Mouse (Mus musculus) gastrocnemius, postnatal 25 days (tissue): ENCODE measurements around the gene Fhl4. TPM values are rescaled to one million over a fixed set of nuclear protein-coding genes. Genes with fewer than 3 reads are reported as not detected.

Experiments
- DNase-seq: peaks from one replicate; pipeline ENCODE4 v3.0.0; 2022
- long read RNA-seq, 2 experiments: library from polyadenylated mRNA; stranded (forward); transcript quantifications; one replicate each; pipeline ENCODE4 v2.0.0; 2021
- total RNA-seq, 2 experiments: library from RNA; stranded (reverse); gene quantifications; 1 replicate in 1 of 2; 2 replicates in 1 of 2; pipeline ENCODE4 v1.2.3; 2021

Fhl4 gene
- under 1 TPM; 0.13 to 0.15 TPM for total RNA-seq
- long read RNA-seq, experiment 1, partial matches to known transcripts: 0 of 1 reads
- long read RNA-seq, experiment 1, other reads (novel, unspliced or antisense): 0 of 1 reads
- long read RNA-seq, experiment 2: 0 reads

DNA sequence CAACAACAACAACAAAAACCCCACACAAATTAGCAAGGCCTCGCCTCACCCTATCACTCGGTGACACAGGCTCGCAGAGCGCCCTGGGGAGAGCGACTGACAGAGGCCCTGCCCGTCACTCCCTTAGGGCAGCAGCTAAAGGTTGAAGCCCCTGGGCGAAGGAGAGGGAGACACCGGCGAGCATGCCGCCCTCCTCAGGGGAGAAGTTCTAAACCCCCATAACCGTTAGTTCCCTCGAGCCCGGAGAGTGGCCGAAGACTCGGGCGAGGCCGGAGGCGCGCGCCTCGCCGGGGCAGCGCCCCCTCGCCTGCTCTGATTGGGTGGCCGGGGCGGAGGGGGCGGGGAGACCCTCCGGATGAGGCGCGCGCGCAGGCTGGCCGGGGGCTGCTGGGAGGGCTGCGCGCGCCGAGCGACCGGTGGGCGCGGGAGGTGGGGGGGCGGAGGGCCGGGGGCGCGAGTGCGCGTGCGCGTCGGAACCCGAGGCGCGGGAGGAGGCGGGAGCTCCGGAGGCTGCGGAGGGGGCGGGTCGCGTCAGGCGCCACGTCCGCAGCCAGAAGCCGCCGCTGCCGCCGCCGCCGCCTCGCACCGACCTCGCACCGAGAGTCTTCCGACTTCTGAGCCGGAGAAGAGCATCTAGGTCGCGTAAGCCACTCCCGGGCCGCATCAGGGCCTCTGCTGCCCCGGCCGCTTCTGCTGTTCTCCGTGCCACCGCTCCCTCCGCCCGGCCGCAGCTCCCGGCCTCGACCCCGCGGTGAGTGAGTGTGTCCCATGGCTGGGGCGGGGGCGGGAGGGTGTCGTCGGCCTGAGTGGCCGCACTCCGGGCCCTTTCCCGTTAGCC lies at the start of gene Fhl4, which contains the start of gene Tmem263:
Gene Fhl4, minus strand, starts transcription at position 249 of the 838 bp plus-strand sequence.
Gene Tmem263, plus strand, starts transcription at position 381 of the 838 bp plus-strand sequence.
- DNase-seq: peak; percentile 91

DNA sequence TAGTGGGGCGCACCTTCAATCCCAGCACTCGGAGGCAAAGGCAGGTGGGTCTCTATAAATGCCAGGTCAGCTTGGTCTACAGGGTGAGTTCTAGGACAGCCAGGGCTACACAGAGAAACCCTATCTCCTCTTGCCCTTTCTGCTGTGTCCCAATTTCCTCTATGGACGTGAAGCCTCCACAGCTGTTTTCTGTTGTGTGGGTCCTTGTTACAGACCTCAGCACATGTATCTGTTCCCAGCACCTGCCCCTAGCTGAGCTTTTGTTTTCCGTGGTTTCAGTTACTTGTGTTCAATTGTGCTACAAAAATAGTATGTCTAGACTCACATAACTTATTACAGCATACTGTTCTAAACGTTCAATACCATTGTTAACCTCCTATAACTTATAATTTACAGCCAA lies 46.9 kb upstream of the Fhl4 start:
- no peak for DNase-seq

DNA sequence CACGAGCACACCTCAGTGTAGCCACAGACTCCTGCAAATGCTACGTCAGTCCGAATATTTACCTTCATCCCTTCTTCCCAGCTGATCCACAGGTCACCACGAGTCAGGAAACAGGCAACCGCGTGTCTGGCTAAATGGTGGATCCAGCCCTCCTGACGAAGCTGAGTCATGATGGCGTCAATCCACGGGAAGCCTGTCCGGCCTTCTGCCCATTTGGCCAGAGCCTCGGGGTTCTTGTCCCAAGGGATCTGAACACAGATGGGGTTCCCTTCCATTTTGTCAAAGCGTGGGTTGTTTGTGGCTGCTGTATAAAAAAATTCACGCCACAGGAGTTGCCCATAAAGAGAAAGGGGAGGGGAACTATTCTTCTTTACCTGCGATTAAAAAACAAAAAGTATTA lies 44.0 kb upstream of the Fhl4 start:
- no peak for DNase-seq

DNA sequence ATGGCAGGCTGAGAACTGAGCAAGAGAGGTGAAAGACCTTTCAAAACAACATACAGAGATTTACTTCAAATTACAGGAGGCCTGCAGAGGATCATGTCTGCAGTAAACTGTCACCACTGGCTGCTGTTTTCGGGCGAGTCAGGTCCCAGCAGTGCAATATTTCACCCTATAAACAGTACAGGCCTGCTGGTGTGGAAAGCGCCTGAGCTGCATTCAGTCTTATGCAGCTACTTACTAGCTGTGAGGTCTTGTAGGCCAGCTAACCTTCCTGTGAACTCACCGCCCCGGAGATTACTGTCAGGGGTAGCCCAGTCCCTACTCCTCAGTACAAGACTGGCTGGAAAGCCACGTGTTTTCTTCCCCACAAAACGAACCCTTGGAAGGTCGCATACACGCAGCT lies 39.2 kb upstream of the Fhl4 start:
- DNase-seq: no peak

DNA sequence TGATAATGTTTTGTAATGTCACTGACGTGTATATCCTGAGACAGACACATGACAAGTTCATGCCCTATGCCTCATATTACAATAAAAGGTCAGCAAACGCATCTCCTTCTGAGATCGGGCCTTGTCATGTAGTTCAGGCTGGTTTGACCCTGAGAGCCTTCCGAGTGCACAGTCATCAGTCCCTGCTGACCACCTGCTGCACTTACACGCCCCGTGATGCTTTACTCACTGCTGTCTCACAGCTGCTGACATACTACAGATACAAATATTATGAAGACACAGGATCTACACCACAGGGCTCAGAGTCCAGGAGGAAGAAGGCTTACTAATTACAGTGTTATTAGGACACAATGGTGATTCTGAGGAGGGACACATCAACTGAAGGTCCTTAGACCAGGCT lies 34.3 kb upstream of the Fhl4 start:
- DNase-seq: no peak

DNA sequence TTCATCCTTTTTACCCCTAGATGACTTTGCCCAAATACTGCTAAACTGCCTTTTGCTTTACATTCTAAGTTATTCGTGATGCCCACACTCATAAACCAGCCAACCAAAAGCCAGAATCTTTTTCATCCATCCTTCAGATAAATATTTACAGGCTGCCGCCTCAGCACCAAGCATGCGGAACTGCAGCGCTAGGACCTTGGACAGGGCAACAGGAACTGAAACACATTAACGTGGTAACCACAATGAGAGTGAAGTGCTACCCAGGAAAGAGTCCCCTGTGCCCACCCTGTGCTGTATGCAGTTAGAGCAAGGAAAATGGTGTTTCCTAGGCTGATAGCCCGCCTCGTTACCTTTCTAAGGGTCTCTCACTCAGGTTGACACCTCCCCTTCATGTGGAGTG lies 26.2 kb upstream of the Fhl4 start:
- DNase-seq: no peak

DNA sequence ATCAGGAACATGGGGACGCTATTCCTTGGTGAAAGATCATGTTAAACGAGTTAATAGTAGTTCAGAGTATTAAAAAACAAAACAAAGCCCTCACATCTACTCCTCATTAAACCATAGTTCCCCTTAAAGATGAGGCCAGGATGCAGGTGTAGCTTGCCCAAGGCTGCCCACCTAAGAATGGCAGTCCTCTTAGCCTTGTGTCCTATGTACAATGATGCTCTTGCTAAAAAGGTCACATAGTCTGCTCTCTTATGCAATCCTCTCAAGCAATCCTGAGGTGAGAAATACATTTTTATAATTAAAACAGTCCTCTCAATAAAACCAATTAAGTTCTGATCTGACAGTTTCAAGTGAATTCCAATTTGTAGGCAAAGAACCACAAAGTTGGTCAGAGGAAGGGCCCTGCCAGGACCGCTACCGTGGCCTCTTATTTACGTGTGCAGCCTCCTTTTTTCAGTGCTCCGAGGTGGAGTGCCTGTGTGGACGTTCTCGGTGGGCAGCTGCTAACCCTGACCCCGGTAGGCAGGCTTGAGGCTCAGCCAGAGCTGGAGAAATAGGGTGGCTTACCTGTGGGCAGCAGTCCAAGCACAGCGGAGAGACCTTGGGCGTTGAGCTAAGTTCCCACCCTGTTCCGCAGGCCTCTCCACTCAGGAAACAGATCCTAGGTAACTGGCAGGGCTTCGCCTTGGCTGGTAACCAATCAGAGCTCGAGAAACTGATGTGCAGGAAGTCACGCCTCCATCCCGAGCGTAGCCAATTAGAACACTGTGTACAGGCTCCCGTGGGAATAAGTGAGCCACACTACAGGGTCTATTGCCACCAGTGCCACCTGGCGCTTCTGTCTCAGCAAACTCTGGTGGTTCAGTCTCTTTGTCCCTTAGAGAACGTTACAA lies 25.3 kb upstream of the Fhl4 start, which contains the start of gene Mterf2:
Gene Mterf2, minus strand, starts transcription at position 633 of the 893 bp plus-strand sequence.
- DNase-seq: peak; percentile 94

DNA sequence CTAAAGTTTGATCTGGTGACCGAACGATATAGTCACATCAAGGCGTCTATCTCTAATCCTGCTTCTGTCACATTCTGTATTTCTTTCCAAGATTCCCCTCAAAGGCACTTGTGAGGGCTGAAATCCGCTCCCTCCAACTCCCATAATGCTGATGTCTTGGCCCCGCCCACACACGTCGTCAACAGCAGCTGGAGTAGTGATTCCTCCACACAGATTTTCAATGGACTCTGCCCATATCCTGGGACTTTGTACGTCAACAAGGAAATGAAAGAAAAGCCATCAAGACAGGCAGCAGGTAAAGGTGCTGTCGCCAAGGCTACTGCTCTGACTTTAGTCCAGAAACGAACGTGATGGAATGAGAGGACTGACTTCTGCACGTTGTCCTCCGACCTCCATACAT lies 22.9 kb upstream of the Fhl4 start:
- no peak for DNase-seq

DNA sequence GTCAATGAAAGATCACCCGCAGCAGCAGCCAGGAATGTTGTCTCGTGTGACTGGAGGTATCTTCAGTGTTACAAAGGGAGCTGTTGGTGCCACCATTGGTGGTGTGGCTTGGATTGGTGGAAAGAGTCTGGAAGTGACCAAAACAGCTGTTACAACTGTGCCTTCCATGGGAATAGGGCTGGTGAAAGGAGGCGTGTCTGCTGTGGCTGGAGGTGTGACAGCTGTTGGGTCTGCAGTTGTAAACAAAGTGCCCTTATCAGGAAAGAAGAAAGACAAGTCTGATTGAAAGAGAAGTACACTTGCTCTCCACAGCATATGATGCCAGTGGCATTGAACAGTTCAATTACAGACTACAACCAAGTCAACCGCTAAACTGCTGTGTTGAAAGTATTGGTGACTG lies 12.1 kb upstream of the Fhl4 start:
- no peak for DNase-seq

DNA sequence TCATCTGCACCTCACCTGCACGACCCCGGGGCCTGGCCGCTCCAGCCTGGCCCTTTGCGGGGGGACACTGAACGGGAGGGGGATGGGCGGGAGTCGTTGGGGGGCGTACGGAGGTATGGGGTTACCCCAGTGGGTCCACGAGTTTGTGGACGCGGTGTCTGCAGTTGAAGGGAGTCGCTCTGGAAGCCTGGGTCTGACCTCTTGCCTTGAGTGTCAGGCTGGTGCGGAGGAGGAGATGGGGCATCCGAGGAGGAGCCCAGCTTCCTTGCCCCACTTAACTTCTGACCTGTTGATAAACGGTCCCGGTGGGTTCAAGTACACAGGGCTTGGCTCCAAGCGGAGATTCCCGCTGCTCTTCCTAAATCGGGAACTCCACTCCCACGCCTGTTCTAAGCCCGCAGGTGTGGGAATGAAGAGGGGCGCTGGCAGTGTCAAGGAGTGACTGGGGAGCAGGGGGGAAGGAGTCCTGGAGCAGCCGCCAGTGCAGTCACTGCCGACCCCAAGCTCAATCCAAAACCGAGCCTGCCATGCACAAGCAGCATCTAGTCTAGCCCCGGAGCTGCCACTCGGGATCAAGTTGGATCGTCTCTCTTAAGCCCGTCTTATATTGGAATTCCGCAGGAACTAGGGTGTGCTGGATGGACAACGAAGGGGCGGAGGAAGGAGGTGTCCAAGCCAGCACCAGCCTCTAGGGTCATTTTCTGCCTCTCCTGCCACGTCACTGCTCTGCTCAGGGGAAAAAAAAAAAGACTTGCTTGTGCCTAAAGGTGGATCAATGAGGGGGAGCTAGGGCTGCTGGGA lies 990 bp upstream of the Fhl4 start:
- peak; percentile 26 for DNase-seq

DNA sequence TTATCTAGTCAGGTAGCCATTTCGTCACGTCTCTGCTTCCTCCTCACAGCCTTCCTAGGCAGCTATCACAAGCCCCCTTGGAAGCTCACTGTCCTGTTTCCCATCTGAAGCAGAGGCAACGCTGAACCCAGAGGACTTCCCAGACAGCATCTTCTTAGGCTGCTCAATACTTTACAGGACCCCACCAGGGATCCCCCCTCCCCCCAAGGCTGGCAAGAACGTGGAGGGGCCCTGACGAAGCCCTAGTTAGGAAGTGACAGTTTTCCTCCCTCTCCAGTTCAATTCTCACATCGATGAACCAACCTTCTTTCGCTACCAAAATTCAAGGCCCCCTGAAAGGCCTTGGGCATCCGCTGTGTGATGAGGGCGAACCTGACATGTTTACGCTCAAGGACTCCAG lies 454 bp downstream of the Fhl4 start:
- peak; percentile 8 for DNase-seq

DNA sequence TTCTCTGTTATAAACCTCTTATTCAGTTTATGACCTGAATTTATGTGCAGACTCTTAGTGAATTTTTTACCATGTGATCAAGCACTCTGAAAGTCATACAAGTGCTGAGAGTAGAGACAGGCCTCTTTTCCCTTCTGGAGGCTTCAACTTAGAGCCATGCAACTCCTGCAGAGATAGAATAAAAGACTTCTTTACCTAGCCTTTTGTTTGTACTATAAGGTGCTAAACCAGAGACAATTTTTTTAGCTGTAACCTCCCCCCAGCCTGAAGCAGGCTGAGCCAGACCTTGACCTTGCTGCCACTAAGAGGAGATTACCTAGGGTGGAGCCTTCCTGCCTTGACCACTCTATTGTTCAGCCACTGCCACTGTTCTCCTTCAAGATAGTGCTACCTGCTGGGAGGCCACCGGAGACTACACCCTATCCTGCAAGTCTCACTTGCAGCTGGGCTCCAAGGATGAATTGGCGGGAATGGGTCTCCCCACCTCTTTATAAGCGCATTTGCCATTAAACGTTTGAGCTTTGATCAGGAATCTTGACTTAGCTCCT lies 30.6 kb downstream of the Fhl4 start:
- DNase-seq: no peak

DNA sequence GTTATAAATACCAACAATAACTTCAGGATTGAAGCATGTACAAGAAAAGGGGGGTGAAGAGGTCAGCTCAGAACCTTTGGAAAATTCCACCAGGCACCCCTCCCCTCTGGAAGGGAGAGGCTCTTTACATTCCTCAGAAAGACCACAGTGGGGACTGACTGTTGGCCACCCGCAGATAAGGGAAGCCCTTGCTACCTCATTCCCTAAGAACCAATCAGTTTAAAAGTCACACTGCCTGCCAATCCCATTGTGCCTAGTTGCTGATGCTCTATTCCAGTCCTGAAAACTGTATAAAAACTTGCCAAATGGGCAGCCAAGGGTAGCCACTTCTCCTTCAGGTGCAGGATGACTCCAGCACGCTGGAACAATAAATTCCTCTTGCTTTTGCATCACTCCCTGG lies 47.4 kb downstream of the Fhl4 start:
- no peak for DNase-seq

DNA sequence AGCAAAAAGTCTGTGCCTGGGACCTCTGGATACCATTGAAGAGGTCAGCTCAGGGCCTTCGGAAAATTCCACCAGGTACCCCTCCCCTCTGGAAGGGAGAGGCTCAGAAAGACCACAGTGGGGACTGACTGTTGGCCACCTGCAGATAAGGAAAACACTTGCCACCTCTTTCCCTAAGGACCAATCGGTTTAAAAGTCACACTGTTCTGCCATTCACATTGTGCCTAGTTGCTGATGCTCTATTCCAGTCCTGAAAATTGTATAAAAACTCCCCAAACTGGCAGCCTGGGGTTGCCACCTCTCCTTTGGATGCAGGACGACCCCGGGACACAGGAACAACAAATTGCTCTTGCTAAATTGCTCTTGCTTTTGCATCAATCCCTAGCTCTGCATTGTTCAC lies 49.8 kb downstream of the Fhl4 start:
- no peak for DNase-seq

DNA sequence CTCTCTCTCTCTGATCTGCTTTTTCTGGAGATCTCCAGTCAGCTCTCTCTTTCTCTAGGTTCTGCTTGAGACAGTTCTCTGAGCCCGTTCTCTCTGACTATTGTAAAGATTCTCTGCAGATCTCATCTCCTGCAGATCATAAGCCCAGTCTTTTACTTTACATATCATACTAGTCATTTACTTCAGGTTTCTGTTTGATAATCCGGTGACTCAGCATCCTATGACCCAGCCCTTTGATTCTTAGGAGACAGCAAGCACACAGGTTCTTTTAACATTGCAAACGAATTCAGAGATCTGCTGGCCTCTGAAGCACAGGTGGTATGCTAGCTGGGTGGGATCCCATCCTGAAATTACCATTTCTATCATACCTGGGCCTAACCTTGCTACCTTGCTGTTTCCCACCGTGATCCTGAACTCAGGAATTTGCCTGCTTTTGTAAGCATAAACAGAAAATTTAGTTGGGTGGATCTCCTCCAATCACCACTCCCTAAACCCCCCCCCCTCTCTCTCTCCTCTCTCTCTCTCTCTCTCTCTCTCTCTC lies 51.6 kb downstream of the Fhl4 start:
- no peak for DNase-seq

DNA sequence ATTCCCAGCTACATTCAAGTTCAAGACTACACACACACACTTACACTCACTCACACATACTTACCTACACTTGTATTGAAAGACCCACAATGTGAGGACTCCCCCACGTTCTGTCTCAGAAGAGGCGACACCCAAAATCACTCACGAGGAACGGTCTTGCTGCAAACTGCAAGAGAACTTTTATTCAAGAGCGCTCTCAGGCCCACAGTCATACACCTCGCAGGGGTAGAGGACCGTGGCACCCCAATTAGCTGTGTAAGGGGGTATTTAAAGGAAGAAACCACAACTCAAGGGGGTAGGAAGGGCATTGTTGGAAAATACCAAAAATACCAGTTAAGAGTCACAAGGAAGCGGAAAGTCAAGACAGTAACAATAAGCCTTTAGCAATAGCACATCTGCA lies 54.3 kb downstream of the Fhl4 start:
- DNase-seq: no peak

DNA sequence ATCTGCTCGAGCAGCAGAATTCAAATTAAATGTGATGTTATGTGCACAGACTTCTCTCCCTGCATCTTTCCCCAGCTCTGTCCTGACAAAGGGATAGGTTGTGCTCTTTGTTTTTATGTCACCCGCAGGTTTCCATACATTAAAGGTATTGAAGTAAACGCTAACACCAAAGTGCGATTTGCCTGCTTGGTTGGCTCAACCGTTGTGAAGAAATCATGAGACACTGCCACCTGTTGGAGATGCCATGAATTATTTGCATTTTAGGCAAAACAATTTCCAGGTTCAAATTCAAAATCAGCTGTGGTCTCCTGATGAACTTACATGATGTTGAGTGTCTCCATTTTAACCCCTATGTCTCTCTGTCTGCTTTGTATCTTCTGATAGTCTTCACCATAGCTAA lies 55.7 kb downstream of the Fhl4 start:
- no peak for DNase-seq
